Mouse (Mus musculus): Measurements from ENCODE around the gene Ypel3. TPM values are rescaled to one million over a fixed set of nuclear protein-coding genes. Genes with fewer than 3 reads are reported as not detected.
"Not testable (repeated sequence)": the region's sequence is repeated elsewhere in the genome, so short reads cannot be mapped to it uniquely, and the experiment has no call there.

The Ypel3 gene
- 100 to 1,000 TPM in 1 of 2 experiments, 10 to 100 TPM in 1; 92.8 to 136 TPM for total RNA-seq (2021)
- polyA plus RNA-seq (2012; rRNA removed): 970 and 1,207 TPM in 2 replicates
- long read RNA-seq, transcript Ypel3-201 (5 exons, 973 nt): major isoform, 89 of 106 reads
- long read RNA-seq, partial matches to known transcripts: 3 of 106 reads
- long read RNA-seq, other reads (novel, unspliced or antisense): 10 of 106 reads

DNA sequence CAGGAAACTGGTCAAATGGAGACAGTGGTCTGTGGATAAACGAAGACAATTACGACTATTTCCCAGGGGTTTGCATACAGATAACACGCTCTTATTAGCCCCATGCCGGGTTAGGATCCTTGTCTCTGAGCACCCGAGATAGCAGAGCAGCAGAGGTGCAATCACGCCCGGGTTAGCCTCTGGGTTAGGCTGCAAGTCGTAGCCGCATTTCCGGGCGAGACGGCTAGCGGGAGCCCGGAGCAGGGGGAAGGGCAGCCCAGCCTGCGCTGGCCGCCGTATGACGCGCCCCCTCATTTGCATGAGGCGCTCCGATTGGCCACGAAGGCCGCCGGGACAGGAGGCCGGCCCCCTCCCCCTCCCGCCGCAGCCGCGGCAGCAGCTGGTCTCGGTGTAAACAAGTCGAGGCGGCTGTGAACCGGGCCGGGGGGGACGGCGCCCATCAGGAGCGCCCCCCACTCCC lies at the start of gene Ypel3:
Gene Ypel3, plus strand, starts transcription at position 358 of the 460 bp plus-strand sequence.
- peak; percentile 98 for DNase-seq

DNA sequence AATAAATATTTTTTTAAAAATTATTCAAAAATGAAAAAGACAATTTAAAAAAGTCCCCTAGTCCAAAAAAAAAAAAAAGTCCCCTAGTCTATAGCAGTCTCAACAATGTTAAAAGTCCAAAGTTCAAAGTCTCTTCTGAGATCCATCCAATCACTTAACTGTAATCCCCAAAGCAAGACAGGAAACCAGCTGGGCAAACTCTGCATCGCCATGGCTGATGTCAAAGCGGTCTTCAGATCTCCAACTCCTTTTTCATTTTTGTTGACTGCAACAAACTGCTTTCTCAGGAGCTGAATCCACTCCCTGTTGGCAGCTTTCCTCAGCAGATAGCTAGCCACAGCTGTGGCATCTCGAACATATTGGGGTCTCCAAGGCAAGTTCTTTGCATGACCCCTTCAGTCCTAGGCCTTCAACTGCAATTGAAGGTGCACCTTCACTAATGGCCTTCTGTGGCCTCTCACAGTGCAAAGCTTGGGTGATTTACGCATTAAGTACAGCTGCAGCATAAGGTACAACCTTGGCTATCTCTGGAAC lies 46.4 kb upstream of the Ypel3 start:
- not testable (repeated sequence) for DNase-seq

DNA sequence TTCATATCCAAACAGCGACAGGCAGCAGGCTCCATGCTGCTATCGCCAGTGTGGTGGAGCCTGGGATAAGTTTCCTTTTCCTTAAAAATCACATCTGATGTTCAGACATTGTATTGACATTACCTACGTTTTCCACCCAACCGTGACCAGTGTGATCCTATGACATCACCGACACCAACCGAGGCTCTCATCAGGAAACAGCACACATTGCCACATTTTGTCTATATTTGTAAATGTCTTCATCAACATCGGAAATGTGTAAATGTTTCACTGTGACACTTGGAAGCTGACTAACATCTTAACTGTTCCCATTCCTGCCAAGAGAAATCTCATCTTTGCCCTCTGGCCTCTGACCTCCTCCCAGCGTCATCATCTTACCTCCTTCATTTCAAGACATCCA lies 40.6 kb upstream of the Ypel3 start:
- no peak for DNase-seq

DNA sequence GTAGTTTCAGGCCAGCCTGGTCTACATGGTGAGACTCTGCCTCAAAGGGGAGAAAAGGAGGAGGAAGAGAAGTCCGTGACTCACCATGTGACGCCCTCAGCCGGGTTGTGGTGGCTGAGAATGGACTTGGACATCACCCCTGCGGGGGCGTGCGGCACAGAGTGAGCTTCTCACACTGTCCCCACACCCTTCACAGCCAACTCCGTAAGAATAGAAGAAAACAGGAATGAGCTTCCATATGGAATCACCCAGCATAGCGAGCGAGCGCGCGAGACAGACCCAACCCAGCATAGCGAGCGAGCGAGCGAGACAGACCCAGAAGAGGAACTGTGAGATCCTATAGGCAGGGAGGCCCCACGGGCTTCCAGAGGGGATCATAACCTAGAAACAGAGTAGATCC lies 37.2 kb upstream of the Ypel3 start:
- DNase-seq: no peak

DNA sequence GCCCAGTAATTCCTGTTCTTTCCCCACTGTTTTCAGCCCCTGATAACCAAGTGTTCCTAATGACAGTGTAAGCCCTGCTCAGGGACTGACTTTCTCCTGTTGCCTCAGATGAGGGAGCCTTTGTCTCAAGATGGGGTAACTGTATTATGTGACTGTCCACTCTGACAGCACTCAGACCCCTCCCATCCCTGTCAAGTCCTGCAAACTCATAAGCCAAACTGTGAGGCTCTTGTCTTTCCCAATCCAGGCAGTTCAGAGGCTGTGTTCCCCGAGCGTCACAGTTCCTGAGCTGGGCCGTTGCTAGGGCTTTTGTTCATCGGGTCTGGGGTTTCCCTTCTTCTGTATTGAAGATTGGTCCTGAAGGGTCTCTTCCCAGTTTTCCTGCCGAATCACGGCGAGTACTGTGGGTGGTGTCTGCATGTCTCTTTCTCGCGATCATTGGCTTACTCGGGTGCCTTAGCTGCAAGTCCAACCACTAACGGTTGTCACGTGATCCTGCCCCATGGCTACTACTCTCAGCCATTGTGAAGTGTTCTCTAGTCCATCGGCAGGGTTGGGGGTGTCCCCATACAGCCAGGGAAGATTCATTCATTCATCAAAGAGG lies 36.5 kb upstream of the Ypel3 start:
- no peak for DNase-seq

DNA sequence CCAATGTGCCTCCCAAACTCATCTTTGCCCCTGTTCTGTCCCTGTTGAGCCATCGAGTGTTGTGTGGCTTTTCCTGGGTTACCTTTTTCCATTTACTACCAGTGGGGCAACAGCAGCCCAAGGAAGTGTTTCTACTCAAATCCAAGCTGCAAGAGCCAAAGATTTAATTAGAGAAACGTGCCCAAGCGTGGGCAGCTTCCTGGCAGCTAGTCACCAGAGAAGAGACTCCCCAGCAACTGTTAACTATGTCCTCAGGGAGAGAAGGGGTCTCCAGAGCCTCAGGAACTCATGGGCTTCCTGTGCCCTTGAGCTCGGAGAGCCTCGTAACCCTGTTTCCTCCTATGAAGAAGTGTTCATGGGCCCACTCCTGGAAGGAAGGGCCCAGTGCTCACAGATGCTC lies 35.8 kb upstream of the Ypel3 start:
- DNase-seq: no peak

DNA sequence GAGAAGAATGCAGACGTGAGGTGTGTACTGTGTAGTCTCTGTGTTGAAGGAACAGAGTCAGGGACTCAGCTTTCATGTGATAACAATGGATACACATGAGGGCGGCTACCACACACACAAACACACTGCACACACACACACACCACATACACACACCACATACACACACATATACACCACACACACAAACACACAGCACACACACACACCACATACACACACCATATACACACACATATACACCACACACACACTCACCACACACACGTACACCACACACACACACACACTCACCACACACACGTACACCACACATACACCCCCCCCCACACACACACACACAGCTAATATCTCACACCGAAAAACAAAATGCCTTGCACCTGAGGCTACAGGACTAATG lies 35.3 kb upstream of the Ypel3 start:
- DNase-seq: no peak

DNA sequence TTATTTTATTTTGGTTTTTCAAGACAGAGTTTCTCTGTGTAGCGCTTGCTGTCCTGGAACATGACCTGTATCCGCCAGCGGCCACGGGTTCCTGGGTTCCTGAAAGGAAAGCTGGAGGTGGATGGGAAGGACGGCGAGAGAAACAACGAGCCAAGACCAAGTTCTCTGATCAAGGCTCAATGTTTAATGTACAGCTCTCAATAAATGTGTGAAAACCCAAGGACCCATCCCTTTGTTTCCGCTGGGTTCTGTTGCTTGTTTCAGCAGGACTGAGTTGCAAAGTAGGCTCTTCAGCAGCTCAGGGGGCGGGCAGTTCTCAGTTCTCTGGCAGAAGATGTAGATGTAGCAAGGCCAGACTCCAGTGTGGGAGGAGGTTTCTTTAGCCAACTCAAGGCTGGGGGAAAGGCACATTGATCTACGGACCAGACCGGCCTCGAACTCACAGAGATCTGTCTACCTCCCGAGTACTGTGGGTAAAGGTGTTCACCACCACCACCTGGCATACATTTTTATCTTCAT lies 34.7 kb upstream of the Ypel3 start:
- DNase-seq: no peak

DNA sequence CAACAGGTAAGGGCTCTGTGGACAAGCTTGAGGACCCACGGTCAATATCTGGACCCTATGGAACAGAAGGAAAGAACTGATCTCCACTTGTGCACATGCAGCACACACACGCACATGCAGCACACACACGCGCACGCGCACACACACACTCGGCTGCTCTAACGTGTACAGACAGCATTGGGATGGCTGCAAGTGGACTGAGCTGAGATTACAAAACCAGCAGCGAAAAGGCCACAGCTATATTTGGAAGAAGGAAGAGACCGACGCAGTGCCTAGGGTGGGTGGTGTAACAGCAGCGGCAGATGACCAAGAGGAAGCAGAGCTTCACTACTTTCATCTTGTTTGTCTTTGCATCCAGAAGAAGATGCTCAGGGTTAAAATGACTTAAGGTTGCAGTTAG lies 30.7 kb upstream of the Ypel3 start:
- DNase-seq: no peak

DNA sequence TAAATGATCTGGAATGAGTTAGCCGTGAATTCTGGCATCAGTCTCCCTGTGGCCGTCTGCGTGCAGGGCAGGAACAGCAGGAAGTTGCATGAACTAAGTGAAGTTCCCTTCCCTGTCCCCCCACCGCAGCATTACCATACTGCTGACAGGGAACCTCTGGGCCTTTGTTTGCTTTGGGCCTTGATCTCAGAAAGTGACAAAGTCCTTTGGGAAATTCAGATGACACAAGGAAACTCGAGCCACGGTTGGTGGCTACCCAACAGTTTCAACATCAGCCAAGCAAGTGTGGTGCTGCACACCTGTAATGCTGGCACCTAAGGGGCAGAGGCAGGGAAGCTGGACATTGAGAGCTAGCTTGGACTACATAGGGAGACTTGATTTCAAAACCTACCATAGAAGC lies 30.0 kb upstream of the Ypel3 start:
- DNase-seq: no peak

DNA sequence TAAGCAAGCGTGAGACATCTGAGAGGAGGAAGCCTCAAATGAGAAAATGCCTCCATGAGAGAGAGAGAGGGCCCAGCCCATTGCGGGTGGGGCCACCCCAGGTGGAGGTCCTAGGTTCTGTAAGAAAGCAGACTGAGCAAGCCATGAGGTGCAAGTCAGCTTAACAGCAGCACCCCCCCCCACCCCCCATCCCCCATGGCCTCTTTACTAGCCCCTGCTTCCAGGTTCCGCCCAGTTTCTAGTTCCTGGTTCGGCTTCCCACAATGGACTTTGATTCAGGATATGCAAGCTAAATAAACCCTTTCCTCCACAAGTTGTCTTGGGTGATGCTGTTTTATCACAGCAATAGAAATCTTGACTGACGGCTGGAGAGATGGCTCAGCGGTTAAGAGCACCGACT lies 27.9 kb upstream of the Ypel3 start:
- DNase-seq: no peak

DNA sequence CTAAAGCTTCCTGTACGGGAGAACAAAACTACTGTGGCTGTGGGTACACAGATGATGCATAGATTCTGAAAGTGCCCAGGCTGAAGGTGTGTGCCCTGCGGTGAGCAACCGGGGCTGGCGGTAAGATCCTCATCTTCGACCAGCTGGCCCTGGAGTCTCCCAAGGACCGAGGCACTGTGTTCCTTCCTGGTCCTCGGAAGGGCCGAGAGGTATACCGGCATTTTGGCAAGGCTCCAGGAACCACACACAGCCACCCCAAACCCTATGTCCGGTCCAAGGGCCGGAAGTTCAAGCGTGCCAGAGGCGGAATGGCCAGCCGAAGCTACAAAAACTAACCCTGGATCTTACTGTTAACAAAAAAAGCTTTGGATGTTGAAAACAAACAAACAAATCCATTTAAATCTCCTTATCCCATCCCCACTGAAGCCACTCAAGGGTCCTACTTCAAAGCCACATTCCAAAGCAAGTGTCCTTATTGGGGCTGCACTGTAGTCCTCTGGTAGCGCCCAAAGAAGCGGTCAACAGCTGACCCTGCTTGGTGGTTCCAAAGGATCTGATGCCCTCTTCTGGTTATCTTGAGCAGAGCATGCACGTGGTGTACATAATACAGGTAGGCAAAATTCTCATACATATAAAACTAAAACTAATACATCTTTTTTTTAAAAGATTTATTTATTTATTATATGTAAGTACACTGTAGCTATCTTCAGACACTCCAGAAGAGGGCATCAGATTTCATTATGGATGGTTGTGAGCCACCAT lies 27.0 kb upstream of the Ypel3 start:
- DNase-seq: no peak

DNA sequence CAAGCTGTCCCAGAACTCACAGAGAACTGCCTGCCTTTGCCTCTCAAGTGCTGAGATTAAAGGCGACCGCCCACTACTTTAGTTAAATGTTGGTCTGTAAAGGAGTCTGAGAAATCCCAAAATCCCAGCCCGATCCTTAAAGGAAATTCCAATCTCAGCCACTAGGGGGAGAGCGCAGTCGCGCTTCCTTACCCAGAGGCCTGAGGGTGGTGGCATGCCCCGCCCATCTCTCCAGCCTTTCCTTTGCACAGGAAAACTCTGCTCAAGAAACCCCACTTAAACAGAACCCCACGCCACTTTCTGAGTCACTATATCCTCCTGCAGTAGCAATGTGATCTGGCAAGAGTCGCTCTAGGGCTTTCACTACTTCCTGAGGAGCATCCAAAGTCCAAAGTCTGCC lies 21.9 kb upstream of the Ypel3 start:
- peak; percentile 79 for DNase-seq

DNA sequence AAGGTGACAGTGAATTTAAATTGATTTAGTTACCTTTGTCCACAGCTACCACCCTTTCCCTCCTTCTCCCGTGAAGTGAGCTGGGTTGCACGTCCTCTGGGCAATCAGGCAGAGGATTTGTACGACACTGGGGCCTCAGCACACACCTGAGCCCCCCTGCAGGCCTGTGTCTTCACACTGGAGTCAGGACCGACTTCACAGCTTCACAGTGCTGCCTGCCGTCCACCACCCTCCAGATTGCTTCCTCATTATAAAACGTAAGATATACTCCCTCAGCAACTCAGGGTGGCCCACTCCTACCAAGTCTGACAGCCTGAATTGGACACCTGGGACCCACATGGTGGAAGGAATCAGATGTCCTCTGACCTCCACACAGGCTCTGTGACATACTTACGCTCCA lies 18.2 kb upstream of the Ypel3 start:
- no peak for DNase-seq

DNA sequence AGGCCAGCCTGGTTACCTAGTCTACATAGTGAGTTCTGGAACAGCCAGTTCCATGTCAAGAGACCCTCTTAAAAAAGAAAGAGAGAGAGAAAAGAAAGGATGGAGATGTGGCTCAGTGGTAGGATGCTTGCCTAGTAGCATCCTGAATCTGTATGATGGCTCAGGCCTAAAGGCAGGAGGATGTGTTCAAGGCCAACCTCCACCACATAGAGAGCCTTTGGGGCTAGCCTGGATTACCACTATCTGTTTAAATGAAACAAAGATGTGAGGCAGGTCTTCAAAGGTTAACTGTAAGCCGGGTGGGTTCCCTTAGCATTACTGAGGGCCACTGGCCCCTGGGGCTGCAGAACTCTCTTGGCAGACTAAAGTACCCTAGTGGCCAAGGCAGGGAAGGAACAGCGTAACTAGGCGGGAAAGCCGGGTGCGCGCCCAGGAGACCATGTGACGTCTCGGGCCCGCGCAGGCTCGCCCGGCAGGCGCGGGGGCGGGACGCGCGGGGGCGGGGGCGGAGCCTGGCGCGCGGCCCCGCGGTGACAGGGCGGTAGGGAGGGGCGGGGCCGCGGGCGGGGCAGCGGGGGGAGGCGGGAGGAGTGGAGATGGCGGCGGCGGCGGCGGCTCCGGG lies 17.6 kb upstream of the Ypel3 start, which contains the start of gene Mapk3:
Gene Mapk3, plus strand, starts transcription at position 552 of the 622 bp plus-strand sequence.
- DNase-seq: peak; percentile 93

DNA sequence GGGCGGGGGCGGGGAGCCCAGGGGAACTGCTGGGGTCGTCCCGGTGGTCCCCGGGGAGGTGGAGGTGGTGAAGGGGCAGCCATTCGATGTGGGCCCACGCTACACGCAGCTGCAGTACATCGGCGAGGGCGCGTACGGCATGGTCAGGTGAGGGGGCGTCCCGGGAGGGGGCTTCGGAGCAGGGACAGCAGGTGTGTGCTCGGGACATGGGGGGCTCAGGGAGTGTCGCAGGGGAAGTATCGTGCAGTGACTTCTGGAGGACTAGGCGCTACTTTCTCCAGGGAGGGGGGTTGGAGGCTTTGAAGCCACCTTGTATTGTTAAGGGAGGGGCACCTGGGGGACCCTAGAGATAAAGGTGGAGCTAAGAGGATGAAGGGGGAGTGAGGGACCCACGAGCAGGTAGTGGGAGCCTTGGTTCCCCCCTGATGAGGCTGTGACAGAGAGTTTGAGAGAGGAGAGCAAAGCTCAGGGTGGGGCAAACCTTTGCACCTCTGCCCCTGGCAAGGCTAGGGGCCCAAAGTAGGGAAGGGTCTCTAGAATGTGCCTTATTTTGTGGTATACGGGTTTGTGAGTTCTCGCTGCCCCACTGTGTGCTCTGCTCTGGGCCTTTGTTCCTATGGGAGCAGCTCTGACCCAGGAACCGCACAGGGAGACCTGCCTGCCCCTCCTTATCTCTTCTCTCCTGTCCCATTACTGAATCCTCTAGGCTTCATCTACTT lies 16.9 kb upstream of the Ypel3 start:
- DNase-seq: peak; percentile 42

DNA sequence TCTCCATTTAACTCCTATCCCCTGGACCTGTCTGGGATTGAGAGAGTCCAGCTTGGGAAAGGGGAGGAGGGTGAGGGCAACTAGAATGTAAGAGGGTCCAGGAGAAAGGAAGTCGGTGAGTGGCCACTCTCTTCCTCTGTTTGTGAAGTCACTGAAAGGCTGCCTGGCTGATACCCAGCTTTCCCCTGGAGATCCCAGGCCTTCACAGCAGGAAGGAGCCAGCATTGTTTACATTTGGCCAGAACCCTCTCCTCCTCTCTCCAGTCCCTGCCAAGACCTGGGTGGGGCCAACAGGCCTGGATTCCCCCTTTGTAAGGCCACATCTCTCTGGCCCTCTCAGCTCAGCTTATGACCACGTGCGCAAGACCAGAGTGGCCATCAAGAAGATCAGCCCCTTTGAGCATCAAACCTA lies 16.4 kb upstream of the Ypel3 start:
- peak; percentile 78 for DNase-seq

DNA sequence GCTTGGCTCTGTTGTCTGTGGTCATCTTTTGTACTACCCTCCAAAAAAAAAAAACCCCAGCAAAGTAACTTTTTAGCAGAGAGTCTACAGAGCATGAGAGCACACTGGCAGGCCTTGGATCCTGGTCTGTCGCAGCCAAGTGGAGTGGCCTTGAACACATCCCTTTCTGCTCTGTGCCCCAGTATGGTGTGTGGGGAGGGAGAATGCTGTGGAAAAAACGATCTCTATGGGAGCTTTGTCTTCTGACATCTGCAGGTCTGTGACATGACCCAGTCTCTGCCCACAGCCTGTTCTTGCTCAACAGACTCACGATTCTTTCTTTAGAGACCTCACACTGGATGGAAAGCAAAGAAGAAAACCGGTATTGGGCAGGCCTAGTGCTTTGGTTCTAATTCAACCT lies 15.8 kb upstream of the Ypel3 start:
- peak; percentile 72 for DNase-seq

DNA sequence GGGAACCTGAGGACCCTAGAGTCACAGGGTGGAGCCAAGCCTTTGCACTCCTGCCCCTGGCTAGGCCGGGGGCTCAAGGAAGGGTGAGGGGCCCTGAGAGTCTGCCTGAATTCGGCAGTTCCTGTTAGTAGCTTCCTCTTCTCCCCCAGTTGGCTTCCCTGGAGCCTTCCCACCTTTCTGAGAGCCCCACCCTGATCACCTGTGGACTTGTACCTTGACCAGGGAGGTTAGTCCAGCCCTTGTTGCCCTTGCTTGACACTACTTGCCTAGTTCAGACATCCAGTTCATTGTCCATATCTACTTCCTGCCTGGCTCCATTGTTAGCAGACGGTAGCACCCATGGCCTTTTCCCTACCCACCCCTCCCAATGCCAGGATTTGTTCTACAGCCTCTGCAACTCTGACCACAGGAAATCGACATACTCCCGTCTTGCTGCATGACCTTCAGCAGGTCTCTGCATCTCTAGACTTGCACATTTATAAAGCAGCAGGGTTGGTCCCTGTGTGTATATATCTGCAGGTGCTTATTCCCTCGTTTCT lies 15.2 kb upstream of the Ypel3 start:
- DNase-seq: no peak

DNA sequence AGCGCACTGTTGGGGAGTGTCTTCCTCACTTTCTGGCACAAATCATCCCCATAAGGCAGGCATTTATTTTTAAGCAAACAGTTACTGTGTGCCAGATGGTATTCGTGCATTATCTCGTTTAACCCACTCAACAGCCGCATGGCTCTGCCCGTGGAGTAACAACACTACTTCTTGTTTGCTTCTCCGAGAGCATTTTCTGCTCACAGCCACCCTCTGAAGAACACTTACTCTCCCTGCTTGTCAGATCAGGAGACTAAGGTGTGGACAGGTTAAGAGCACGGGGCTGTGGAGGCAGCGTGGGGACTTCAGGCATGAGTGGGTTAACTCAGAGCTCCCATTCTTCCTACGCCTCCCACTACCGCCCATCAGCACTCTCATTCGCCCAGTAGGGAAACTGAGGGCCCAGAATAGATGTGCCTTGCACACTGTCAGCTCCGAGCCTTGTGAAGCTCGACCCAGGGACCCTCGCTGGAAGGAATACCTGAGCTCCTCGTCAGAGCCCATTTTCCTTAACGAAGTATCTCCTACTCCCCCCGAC lies 14.2 kb upstream of the Ypel3 start:
- DNase-seq: no peak

DNA sequence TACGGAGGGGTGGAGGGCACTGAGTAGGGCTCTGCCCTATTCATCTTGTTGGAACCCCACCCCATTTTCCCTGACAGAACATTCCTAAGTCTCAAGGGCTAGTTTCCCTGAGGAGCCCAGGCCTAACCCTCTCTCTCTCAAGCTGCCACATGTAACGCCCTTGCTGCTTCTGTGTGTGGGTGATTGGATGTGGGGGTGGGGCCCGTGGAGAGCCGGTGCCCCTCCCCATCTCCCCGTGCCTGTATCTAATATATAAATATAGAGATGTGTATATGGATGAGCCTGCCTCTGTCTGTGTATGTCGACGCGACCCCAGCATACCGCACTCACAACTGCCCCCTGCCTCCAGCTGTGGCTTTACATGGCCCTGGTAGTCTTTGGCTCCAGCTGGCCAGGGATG lies 11.2 kb upstream of the Ypel3 start:
- DNase-seq: no peak
